Comparison of ENCODE assay signal across 9 mouse cellular contexts in genomic region chr7:81453443-81454274, GRCm38 (mm10). TPM values are rescaled to one million over a fixed set of nuclear protein-coding genes. Genes with fewer than 3 reads are reported as not detected.
A peak's percentile ranks its signal among the peaks of the same experiment; 100 is the strongest.
DNase-seq lines count a peak whose midpoint lies in the region; ATAC-seq and TF ChIP-seq lines count a peak whose summit lies in the region.
"Had no signal": no experiment of that assay in that cellular context is flagged by ENCODE, and none has a peak within 500 bp of the region (broad histone marks: within the 10 kb centered on the region; RNA-seq: fewer than 3 reads in every experiment).

No protein-coding gene starts in this region.

- H3K36me3 ChIP-seq in kidney, adult 2 months (ENCODE audit: control insufficient read depth, insufficient read depth, low read length) = no peaks in the 10 kb centered on the region
- H3K36me3 ChIP-seq in liver, embryonic 11.5 days (ENCODE audit: control insufficient read depth, insufficient read depth, low read length) = no peaks in the 10 kb centered on the region
- no peaks in the 10 kb centered on the region for H3K36me3 ChIP-seq in neural tube, embryonic 13.5 days
- H3K36me3 ChIP-seq: G1E had no signal

- H3K4me3 ChIP-seq in kidney, adult 2 months (ENCODE audit: insufficient read depth, low read depth, low read length) = peak overlapping the region; percentile 52; the same call in 1 of the 2 replicates
- H3K4me3 ChIP-seq in liver, embryonic 11.5 days (ENCODE audit: low read depth, low read length) = peak overlapping the region; percentile 50
- peak overlapping the region; percentile 55 for H3K4me3 ChIP-seq in neural tube, embryonic 13.5 days

- peak; percentile 22 to 34 for DNase-seq in lung, adult 18-20 months
- DNase-seq in lung, postnatal 25 days (ENCODE audit: low spot score) = no peak
- DNase-seq in embryo, embryonic 10.5 days (ENCODE audit: low spot score) = peak; percentile 59
- DNase-seq in heart, adult 9 months (ENCODE audit: low spot score in 2 of 2) = peak; percentile 66 to 69
- DNase-seq in kidney, adult 2 months = peak; percentile 51
- peak; percentile 56 for DNase-seq in liver, embryonic 11.5 days (ENCODE audit: low spot score)
- peak; percentile 23 to 59 for DNase-seq in urinary bladder, postnatal 4 days (ENCODE audit: low spot score in 2 of 2)

- no peaks in the 10 kb centered on the region for H3K4me1 ChIP-seq in kidney, adult 2 months (ENCODE audit: control insufficient read depth, insufficient read depth, low read length)
- H3K4me1 ChIP-seq in liver, embryonic 11.5 days (replicated peaks; ENCODE audit: control insufficient read depth, insufficient read depth, low read length) = peaks cover 5% of the 10 kb centered on the region; the same call in 1 of the 2 replicates
- peaks cover 31% of the 10 kb centered on the region for H3K4me1 ChIP-seq in neural tube, embryonic 13.5 days (replicated peaks)

- peak overlapping the region; percentile 77 for H3K4me2 ChIP-seq in liver, embryonic 11.5 days
- H3K4me2 ChIP-seq in neural tube, embryonic 13.5 days = peak overlapping the region; percentile 90

- no peak overlapping the region for H3K27ac ChIP-seq in kidney, adult 2 months (ENCODE audit: insufficient read depth, low read depth, low read length)
- H3K27ac ChIP-seq in liver, embryonic 11.5 days (ENCODE audit: low read depth, low read length) = no peak overlapping the region
- H3K27ac ChIP-seq in neural tube, embryonic 13.5 days (replicated peaks) = no peak overlapping the region

- peak; percentile 39; the same call in 1 of the 2 replicates for ATAC-seq in liver, embryonic 11.5 days (replicated peaks; ENCODE audit: low FRiP score)
- peak; percentile 69 for ATAC-seq in neural tube, embryonic 13.5 days (ENCODE audit: low read depth)

- TF ChIP-seq POLR2A in kidney, adult 2 months (IDR thresholded peaks at IDR 0.05; ENCODE audit: low read depth, low read length) = no peak

- no peaks in the 10 kb centered on the region for H3K27me3 ChIP-seq in kidney, adult 2 months (replicated peaks; ENCODE audit: control insufficient read depth, insufficient read depth, low read length)
- H3K27me3 ChIP-seq in liver, embryonic 11.5 days (replicated peaks; ENCODE audit: control insufficient read depth, insufficient read depth, low read length) = peaks cover 54% of the 10 kb centered on the region
- peaks cover 84% of the 10 kb centered on the region for H3K27me3 ChIP-seq in neural tube, embryonic 13.5 days

- no peak for TF ChIP-seq CTCF in kidney, adult 2 months (conservative IDR thresholded peaks at IDR 0.05; ENCODE audit: insufficient read depth, insufficient read length, low read depth, low read length)

- no peak overlapping the region for H3K9ac ChIP-seq in liver, embryonic 11.5 days (ENCODE audit: low read depth, low read length)
- H3K9ac ChIP-seq in neural tube, embryonic 13.5 days = peak overlapping the region; percentile 64

- no peaks in the 10 kb centered on the region for H3K9me3 ChIP-seq in liver, embryonic 11.5 days (ENCODE audit: control insufficient read depth, low read length)
- H3K9me3 ChIP-seq in neural tube, embryonic 13.5 days = no peaks in the 10 kb centered on the region

- 5% methylated on average over 83 of the region's 84 CpGs for WGBS in kidney, adult 2 months
- 9% methylated on average over 83 of the region's 84 CpGs for WGBS in liver, embryonic 11.5 days
- WGBS in neural tube, embryonic 13.5 days = 4% methylated on average over 70 of the region's 84 CpGs

RNA-seq across cellular contexts. Expression of gene Cpeb1, which starts 1.6 kb away (rescaled TPM):
- 12.7 and 13.5 TPM in 2 replicates for polyA plus RNA-seq in kidney, adult 2 months (2012; rRNA removed)
- 0.09 and 0.27 TPM in 2 replicates for polyA plus RNA-seq in liver, embryonic 11.5 days (2014; fragmentation: Nextera tagmentation; extraction: Ambion mirVana)
- polyA plus RNA-seq in neural tube, embryonic 13.5 days (2015; fragmentation: Nextera tagmentation; extraction: Ambion mirVana) = 4.7 and 7.3 TPM in 2 replicates
- polyA plus RNA-seq: G1E had no signal

RNA-seq across cellular contexts. Expression of gene Ap3b2, which starts 40.1 kb away (rescaled TPM):
- polyA plus RNA-seq in kidney, adult 2 months (2012; rRNA removed) = 0.29 and 0.44 TPM in 2 replicates
- polyA plus RNA-seq in liver, embryonic 11.5 days (2014; fragmentation: Nextera tagmentation; extraction: Ambion mirVana) = 0.40 and 1.1 TPM in 2 replicates
- 127 and 131 TPM in 2 replicates for polyA plus RNA-seq in neural tube, embryonic 13.5 days (2015; fragmentation: Nextera tagmentation; extraction: Ambion mirVana)
- polyA plus RNA-seq: G1E had no signal

RNA-seq across cellular contexts. Expression of gene BC048679, which starts 44.4 kb away (rescaled TPM):
- polyA plus RNA-seq in kidney, adult 2 months (2012; rRNA removed) = 1.0 TPM in 1 of 2 replicates, not detected in the other
- not detected in 2 replicates for polyA plus RNA-seq in liver, embryonic 11.5 days (2014; fragmentation: Nextera tagmentation; extraction: Ambion mirVana)
- polyA plus RNA-seq in neural tube, embryonic 13.5 days (2015; fragmentation: Nextera tagmentation; extraction: Ambion mirVana) = not detected in 2 replicates
- polyA plus RNA-seq: G1E had no signal

Comparison
In these comparisons a context has a peak if more than half of its experiments do, and no peak if none do; other contexts are left out.
1. RNA of gene Ap3b2, which starts 40.1 kb away (polyA plus RNA-seq): 127 to 131 TPM in neural tube, embryonic 13.5 days; 0.40 to 1.1 TPM in liver, embryonic 11.5 days and 0.29 to 0.44 TPM in kidney, adult 2 months; every median in the first group is over 10 times any median in the second.
2. Peak in every context shown above with its lines, with median percentiles within 50 percentile points of each other: H3K4me3 ChIP-seq.